Mouse (Mus musculus) MEL (cell line): ENCODE results near the gene Zkscan7. TPM values are rescaled to one million over a fixed set of nuclear protein-coding genes. Genes with fewer than 3 reads are reported as not detected.

Source experiments
- DNase-seq: peaks from one replicate; pipeline ENCODE4 v3.0.0; 2011; ENCODE audit warnings: low read depth, low spot score
- H3K27ac ChIP-seq: 2 replicates; pipeline ENCODE4 v1.5.1; 2012; ENCODE audit warnings: low read depth, mild to moderate bottlenecking, control low read depth, low read length, moderate library complexity; ENCODE audit not compliant: control insufficient read depth
- H3K27me3 ChIP-seq, 2 experiments: fragments of 150-350 bp in 1 of 2; sonication (generic) in 1 of 2; 2 replicates each; pipeline ENCODE4 v1.6.1; 2012; ENCODE audit warnings: low read length in 2 of 2, mild to moderate bottlenecking in 2 of 2, improper control_type of control experiment in 1 of 2, moderate library complexity in 1 of 2; ENCODE audit not compliant: insufficient read depth in 2 of 2, control insufficient read depth in 1 of 2
- H3K36me3 ChIP-seq, 2 experiments: 2 replicates each; pipeline ENCODE4 v1.6.1; 2012 to 2014; ENCODE audit warnings: low read length in 2 of 2, improper control_type of control experiment in 1 of 2, inconsistent platforms in 1 of 2, mild to moderate bottlenecking in 1 of 2; ENCODE audit not compliant: insufficient read depth in 2 of 2, control insufficient read depth in 1 of 2
- H3K4me1 ChIP-seq, 2 experiments: fragments of 150-350 bp in 1 of 2; sonication (generic) in 1 of 2; 2 replicates each; pipeline ENCODE4 v1.6.1; 2012; ENCODE audit warnings: low read length in 2 of 2, improper control_type of control experiment in 1 of 2, mild to moderate bottlenecking in 1 of 2; ENCODE audit not compliant: insufficient read depth in 2 of 2, control insufficient read depth in 1 of 2
- H3K4me3 ChIP-seq, 2 experiments: fragments of 150-350 bp in 1 of 2; sonication (generic) in 1 of 2; 2 replicates each; pipeline ENCODE4 v1.5.1; 2012; ENCODE audit warnings: low read depth in 2 of 2, low read length in 2 of 2, mild to moderate bottlenecking in 2 of 2, moderate library complexity in 2 of 2, control low read depth in 1 of 2, improper control_type of control experiment in 1 of 2; ENCODE audit not compliant: control insufficient read depth in 1 of 2, insufficient read depth in 1 of 2
- H3K79me2 ChIP-seq: 2 replicates; pipeline ENCODE4 v1.6.1; 2012; ENCODE audit warnings: mild to moderate bottlenecking, low read length, moderate library complexity; ENCODE audit not compliant: control insufficient read depth, poor library complexity, insufficient read depth
- H3K9ac ChIP-seq: 2 replicates; pipeline ENCODE4 v1.6.1; 2012; ENCODE audit warnings: low read depth, mild to moderate bottlenecking, control low read depth, low read length, moderate library complexity; ENCODE audit not compliant: control insufficient read depth, poor library complexity, severe bottlenecking
- H3K9me3 ChIP-seq: fragments of 150-350 bp; sonication (generic); replicated peaks from 2 replicates; pipeline ENCODE4 v1.6.1; 2012; ENCODE audit warnings: mild to moderate bottlenecking, low read length, improper control_type of control experiment, moderate library complexity; ENCODE audit not compliant: insufficient read depth
- BHLHE40 ChIP-seq: IDR thresholded peaks from 2 replicates; pipeline ENCODE4 v1.6.1; 2012; ENCODE audit warnings: low read depth, mild to moderate bottlenecking, inconsistent platforms, low read length, improper control_type of control experiment, borderline replicate concordance
- CHD2 ChIP-seq: IDR thresholded peaks from 2 replicates; pipeline ENCODE4 v1.6.1; 2011; ENCODE audit warnings: low read length, improper control_type of control experiment
- CTCF ChIP-seq, 3 experiments: IDR thresholded peaks in 2 of 3; conservative IDR thresholded peaks in 1 of 3; 2 replicates each; pipeline ENCODE4 v1.5.1; 2011 to 2012; ENCODE audit warnings: low read length in 3 of 3, low read depth in 2 of 3, mild to moderate bottlenecking in 2 of 3, improper control_type of control experiment in 1 of 3, inconsistent platforms in 1 of 3, mixed read lengths in 1 of 3, moderate library complexity in 1 of 3; ENCODE audit not compliant: control insufficient read depth in 1 of 3, insufficient read depth in 1 of 3, poor library complexity in 1 of 3, severe bottlenecking in 1 of 3
- E2F4 ChIP-seq: IDR thresholded peaks from 2 replicates; pipeline ENCODE4 v1.6.1; 2011; ENCODE audit warnings: low read depth, low read length, improper control_type of control experiment, borderline replicate concordance
- ELF1 ChIP-seq: IDR thresholded peaks from 2 replicates; pipeline ENCODE4 v1.6.1; 2014; ENCODE audit warnings: low read depth, mild to moderate bottlenecking, inconsistent platforms, low read length, improper control_type of control experiment, moderate library complexity
- ETS1 ChIP-seq: IDR thresholded peaks from 2 replicates; pipeline ENCODE4 v1.6.1; 2012; ENCODE audit warnings: low read depth, mild to moderate bottlenecking, inconsistent platforms, low read length, improper control_type of control experiment, moderate library complexity
- GABPA ChIP-seq: IDR thresholded peaks from 2 replicates; pipeline ENCODE4 v1.6.1; 2012; ENCODE audit warnings: low read depth, mild to moderate bottlenecking, inconsistent platforms, low read length, improper control_type of control experiment, moderate library complexity
- GATA1 ChIP-seq: IDR thresholded peaks from 2 replicates; pipeline ENCODE4 v1.6.1; 2011; ENCODE audit warnings: low read depth, low read length, improper control_type of control experiment
- HCFC1 ChIP-seq: IDR thresholded peaks from 2 replicates; pipeline ENCODE4 v1.6.1; 2012; ENCODE audit warnings: low read depth, mild to moderate bottlenecking, inconsistent platforms, low read length, improper control_type of control experiment, moderate library complexity
- MAZ ChIP-seq: IDR thresholded peaks from 2 replicates; pipeline ENCODE4 v1.6.1; 2012; ENCODE audit warnings: low read depth, mild to moderate bottlenecking, inconsistent platforms, low read length, improper control_type of control experiment
- MEF2A ChIP-seq: IDR thresholded peaks from 2 replicates; pipeline ENCODE4 v1.6.1; 2014; ENCODE audit warnings: low read depth, mild to moderate bottlenecking, inconsistent platforms, low read length, improper control_type of control experiment; ENCODE audit not compliant: poor library complexity, insufficient replicate concordance, severe bottlenecking; ENCODE audit errors: extremely low read depth
- MXI1 ChIP-seq: IDR thresholded peaks from 2 replicates; pipeline ENCODE4 v1.6.1; 2011; ENCODE audit warnings: mild to moderate bottlenecking, low read depth, low read length, improper control_type of control experiment
- MYC ChIP-seq: IDR thresholded peaks from 2 replicates; pipeline ENCODE4 v1.6.1; 2011; ENCODE audit warnings: low read depth, mild to moderate bottlenecking, low read length, improper control_type of control experiment, moderate library complexity
- NRF1 ChIP-seq: IDR thresholded peaks from 2 replicates; pipeline ENCODE4 v1.6.1; 2014; ENCODE audit warnings: low read depth, mild to moderate bottlenecking, inconsistent platforms, low read length, improper control_type of control experiment, moderate library complexity; ENCODE audit not compliant: poor library complexity, insufficient read depth, severe bottlenecking
- POLR2A ChIP-seq, 2 experiments: IDR thresholded peaks; 2 replicates each; pipeline ENCODE4 v1.6.1; 2011 to 2012; ENCODE audit warnings: low read length in 2 of 2, mild to moderate bottlenecking in 2 of 2, control low read depth in 1 of 2, improper control_type of control experiment in 1 of 2, low read depth in 1 of 2, moderate library complexity in 1 of 2; ENCODE audit not compliant: control insufficient read depth in 1 of 2, insufficient read depth in 1 of 2, poor library complexity in 1 of 2
- POLR2AphosphoS2 ChIP-seq: IDR thresholded peaks from 2 replicates; pipeline ENCODE4 v1.6.1; 2011; ENCODE audit warnings: low read length, improper control_type of control experiment
- POLR2AphosphoS5 ChIP-seq: IDR thresholded peaks from 2 replicates; pipeline ENCODE4 v1.6.1; 2012; ENCODE audit warnings: low read depth, borderline replicate concordance, mild to moderate bottlenecking, inconsistent platforms, low read length, moderate library complexity, mixed read lengths
- RAD21 ChIP-seq: IDR thresholded peaks from 2 replicates; pipeline ENCODE4 v1.6.1; 2011; ENCODE audit warnings: mild to moderate bottlenecking, low read depth, low read length, improper control_type of control experiment
- RCOR1 ChIP-seq: IDR thresholded peaks from 2 replicates; pipeline ENCODE4 v1.6.1; 2012; ENCODE audit warnings: low read depth, mild to moderate bottlenecking, inconsistent platforms, low read length, improper control_type of control experiment
- SIN3A ChIP-seq: IDR thresholded peaks from 2 replicates; pipeline ENCODE4 v1.6.1; 2012; ENCODE audit warnings: low read length, improper control_type of control experiment, inconsistent platforms
- SMC3 ChIP-seq: IDR thresholded peaks from 2 replicates; pipeline ENCODE4 v1.6.1; 2011; ENCODE audit warnings: low read depth, low read length, improper control_type of control experiment
- TAL1 ChIP-seq: IDR thresholded peaks from 2 replicates; pipeline ENCODE4 v1.6.1; 2012; ENCODE audit warnings: mild to moderate bottlenecking, inconsistent platforms, low read length, moderate library complexity, mixed read lengths
- TBP ChIP-seq: IDR thresholded peaks from 2 replicates; pipeline ENCODE4 v1.8.0; 2011; ENCODE audit warnings: low read depth, low read length, improper control_type of control experiment
- TCF12 ChIP-seq: IDR thresholded peaks from 2 replicates; pipeline ENCODE4 v1.6.1; 2014; ENCODE audit warnings: low read depth, mild to moderate bottlenecking, inconsistent platforms, low read length, improper control_type of control experiment, moderate library complexity
- UBTF ChIP-seq: IDR thresholded peaks from 2 replicates; pipeline ENCODE4 v1.6.1; 2012; ENCODE audit warnings: low read depth, mild to moderate bottlenecking, inconsistent platforms, low read length, improper control_type of control experiment, moderate library complexity, borderline replicate concordance; ENCODE audit not compliant: insufficient read depth
- USF2 ChIP-seq, 2 experiments: IDR thresholded peaks; 2 replicates each; pipeline ENCODE4 v1.6.1; 2011 to 2012; ENCODE audit warnings: improper control_type of control experiment in 2 of 2, low read length in 2 of 2, borderline replicate concordance in 1 of 2, inconsistent platforms in 1 of 2, low read depth in 1 of 2, mild to moderate bottlenecking in 1 of 2; ENCODE audit not compliant: insufficient read depth in 1 of 2
- ZC3H11A ChIP-seq: IDR thresholded peaks from 2 replicates; pipeline ENCODE4 v1.6.1; 2012; ENCODE audit warnings: low read depth, mild to moderate bottlenecking, inconsistent platforms, low read length, improper control_type of control experiment
- ZKSCAN1 ChIP-seq: IDR thresholded peaks from 2 replicates; pipeline ENCODE4 v1.6.1; 2012; ENCODE audit warnings: low read depth, mild to moderate bottlenecking, inconsistent platforms, low read length, improper control_type of control experiment, moderate library complexity
- ZMIZ1 ChIP-seq: IDR thresholded peaks from 2 replicates; pipeline ENCODE4 v1.6.1; 2012; ENCODE audit warnings: low read depth, mild to moderate bottlenecking, inconsistent platforms, low read length, improper control_type of control experiment, moderate library complexity
- polyA plus RNA-seq, 2 experiments: library from polyadenylated mRNA; stranded (reverse) in 1 of 2; unstranded in 1 of 2; fragments of >175 nt in 1 of 2; fragments of >200 nt in 1 of 2; gene quantifications; 2 replicates each; pipeline versions ENCODE4 v1.2.1 to v1.2.4; 2012; ENCODE audit warnings: low replicate concordance in 2 of 2, low read depth in 1 of 2; ENCODE audit not compliant: insufficient read length in 2 of 2, insufficient read depth in 1 of 2, missing spikeins in 1 of 2
- total RNA-seq: library from RNA; depleted of rRNA; stranded (reverse); fragments of 300-350 nt; gene quantifications from 2 replicates; pipeline ENCODE4 v1.2.3, GENCODE M21; 2012

Zkscan7 gene
- total and polyA plus RNA-seq, 3 experiments: 0.85 to 1.3 TPM; not detected in 1

- H3K9ac ChIP-seq: no peak overlapping the region
- TF ChIP-seq MYC (no peak), E2F4 (no peak), MXI1 (no peak), MEF2A (no peak), TAL1 (no peak), TBP (no peak), CTCF (IDR thresholded peaks at IDR 0.05 in 2 of 3, conservative IDR thresholded peaks at IDR 0.05 in 1 of 3; ENCODE audit: control insufficient read depth in 1 of 3, insufficient read depth in 1 of 3, low read depth in 2 of 3, low read length in 3 of 3, poor library complexity in 1 of 3, severe bottlenecking in 1 of 3) (no peak), POLR2A (IDR thresholded peaks at IDR 0.05; ENCODE audit: control insufficient read depth in 1 of 2, insufficient read depth in 1 of 2, low read depth in 1 of 2, low read length in 2 of 2, poor library complexity in 1 of 2) (no peak), RAD21 (no peak), ZMIZ1 (no peak), ELF1 (no peak), POLR2AphosphoS5 (no peak), GATA1 (no peak), UBTF (no peak), GABPA (no peak), NRF1 (no peak), ETS1 (no peak), TCF12 (no peak), SIN3A (no peak)
- TF ChIP-seq, all 39 proteins: peak for 0
- H3K36me3 ChIP-seq: no peaks in the 10 kb centered on the region
- DNase-seq: no peak
- no peaks in the 10 kb centered on the region for H3K9me3 ChIP-seq
- H3K4me1 ChIP-seq: no peaks in the 10 kb centered on the region
- H3K4me3 ChIP-seq: no peak overlapping the region
- no peak overlapping the region for H3K27ac ChIP-seq
- no peaks in the 10 kb centered on the region for H3K79me2 ChIP-seq
- no peaks in the 10 kb centered on the region for H3K27me3 ChIP-seq
These were observed 48.3 kb upstream of the Zkscan7 start for GRCm38 (mm10) chr9:122837216-122837615.

- Histone ChIP-seq H3K9me3 (no peaks in the 10 kb centered on the region), H3K27ac (no peak overlapping the region), H3K4me1 (no peaks in the 10 kb centered on the region), H3K79me2 (no peaks in the 10 kb centered on the region), H3K4me3 (no peak overlapping the region), H3K9ac (no peak overlapping the region), H3K27me3 (no peaks in the 10 kb centered on the region), H3K36me3 (no peaks in the 10 kb centered on the region)
- TF ChIP-seq CHD2 (no peak), ZC3H11A (no peak), BHLHE40 (no peak), MAZ (no peak), NRF1 (no peak), USF2 (IDR thresholded peaks at IDR 0.05; ENCODE audit: borderline replicate concordance in 1 of 2, insufficient read depth in 1 of 2, low read depth in 1 of 2, low read length in 2 of 2) (no peak), MYC (no peak), SMC3 (no peak), HCFC1 (no peak), MEF2A (no peak), ZKSCAN1 (no peak), ZMIZ1 (no peak), RCOR1 (no peak), POLR2AphosphoS2 (no peak), ELF1 (no peak)
- DNase-seq: no peak
These were observed 47.8 kb upstream of the Zkscan7 start for GRCm38 (mm10) chr9:122837680-122838079.
